Mouse (Mus musculus): ENCODE data around the gene Tmem200a. TPM values are rescaled to one million over a fixed set of nuclear protein-coding genes. Genes with fewer than 3 reads are reported as not detected.

Tmem200a gene
- polyA plus RNA-seq, 1 experiment from 2014 or later: 1.3 TPM

DNA sequence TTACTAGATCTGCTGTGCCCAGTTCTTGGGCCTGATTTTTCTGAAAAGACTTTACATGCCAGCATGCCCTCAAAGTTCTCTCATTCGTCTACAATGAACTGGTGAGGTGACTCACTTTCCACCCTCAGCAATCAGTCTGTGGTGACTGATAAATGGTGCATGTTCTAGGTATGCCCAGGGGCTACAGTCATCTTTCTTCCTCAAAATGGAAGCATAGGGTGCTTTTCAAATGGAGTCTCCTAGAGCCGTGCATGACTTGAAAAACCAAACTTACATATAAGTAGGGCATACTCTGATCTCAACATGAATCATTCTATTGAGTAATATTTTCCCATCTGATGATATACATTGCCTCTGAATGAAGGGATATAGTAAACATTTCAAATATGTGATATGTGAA lies 117.8 kb downstream of the Tmem200a start:
- 61% methylated on average over 2 of the region's 2 CpGs for WGBS (ENCODE audit: insufficient replicate concordance)
- H3K4me1 ChIP-seq: no peaks in the 10 kb centered on the region
- H3K4me2 ChIP-seq: no peak overlapping the region
- no peak overlapping the region for H3K4me3 ChIP-seq
- no peaks in the 10 kb centered on the region for H3K9me3 ChIP-seq (replicated peaks)
- no peaks in the 10 kb centered on the region for H3K27me3 ChIP-seq (replicated peaks)
- no peak for ATAC-seq
- no peak overlapping the region for H3K9ac ChIP-seq
- H3K27ac ChIP-seq: no peak overlapping the region
- H3K36me3 ChIP-seq: no peaks in the 10 kb centered on the region

DNA sequence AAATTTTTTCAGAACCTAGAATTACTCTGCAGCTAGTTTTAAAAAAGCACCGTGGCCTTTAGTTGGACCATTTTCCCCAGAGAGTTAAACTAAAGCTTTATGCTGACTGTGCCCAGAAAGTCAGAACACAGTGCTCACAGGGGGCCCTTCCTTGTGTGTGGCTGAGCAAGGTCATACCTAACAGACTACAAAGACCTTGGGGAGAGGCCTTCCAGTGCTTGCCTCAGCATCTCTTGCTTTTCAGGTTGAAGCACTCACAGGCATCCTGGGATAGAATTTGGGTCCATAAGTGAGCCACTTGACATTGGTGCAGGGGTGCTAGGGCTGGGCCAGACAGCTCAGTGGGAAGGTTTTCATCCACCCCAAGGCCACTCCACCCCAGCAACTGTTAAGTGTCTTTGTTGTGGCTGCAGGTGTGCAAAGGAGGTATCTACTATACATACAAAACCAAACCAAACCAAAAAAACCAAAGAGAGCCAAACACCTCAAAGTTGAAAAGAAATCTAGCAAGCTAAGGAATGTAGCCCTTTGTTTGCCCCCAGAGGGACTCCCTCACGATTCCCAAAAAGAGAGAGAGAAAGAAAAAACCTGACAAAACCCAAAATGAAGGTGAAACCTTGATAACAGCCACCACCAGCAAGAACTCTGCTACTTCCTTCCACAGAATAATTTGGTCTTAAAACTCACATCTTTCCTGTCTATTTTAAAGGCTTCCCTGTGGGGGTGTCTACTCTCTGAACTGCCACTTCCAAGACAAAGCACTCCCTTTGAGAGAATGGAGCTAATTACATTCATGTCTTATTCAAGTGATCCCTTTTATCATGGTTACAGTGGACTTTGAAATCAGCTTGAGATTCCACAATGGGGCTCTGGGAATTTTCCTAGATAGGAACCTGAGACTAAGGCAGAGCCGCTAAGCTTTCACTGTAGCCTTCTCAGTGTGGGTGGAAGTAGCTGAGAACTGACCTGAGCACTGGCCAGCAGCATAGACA lies 119.8 kb downstream of the Tmem200a start:
- Histone ChIP-seq H3K27ac (no peak overlapping the region), H3K4me2 (no peak overlapping the region), H3K4me3 (no peak overlapping the region), H3K4me1 (no peaks in the 10 kb centered on the region), H3K27me3 (replicated peaks) (no peaks in the 10 kb centered on the region), H3K9ac (no peak overlapping the region), H3K9me3 (replicated peaks) (no peaks in the 10 kb centered on the region), H3K36me3 (no peaks in the 10 kb centered on the region)
- WGBS (ENCODE audit: insufficient replicate concordance): 36% methylated on average over 3 of the region's 3 CpGs
- ATAC-seq: no peak

DNA sequence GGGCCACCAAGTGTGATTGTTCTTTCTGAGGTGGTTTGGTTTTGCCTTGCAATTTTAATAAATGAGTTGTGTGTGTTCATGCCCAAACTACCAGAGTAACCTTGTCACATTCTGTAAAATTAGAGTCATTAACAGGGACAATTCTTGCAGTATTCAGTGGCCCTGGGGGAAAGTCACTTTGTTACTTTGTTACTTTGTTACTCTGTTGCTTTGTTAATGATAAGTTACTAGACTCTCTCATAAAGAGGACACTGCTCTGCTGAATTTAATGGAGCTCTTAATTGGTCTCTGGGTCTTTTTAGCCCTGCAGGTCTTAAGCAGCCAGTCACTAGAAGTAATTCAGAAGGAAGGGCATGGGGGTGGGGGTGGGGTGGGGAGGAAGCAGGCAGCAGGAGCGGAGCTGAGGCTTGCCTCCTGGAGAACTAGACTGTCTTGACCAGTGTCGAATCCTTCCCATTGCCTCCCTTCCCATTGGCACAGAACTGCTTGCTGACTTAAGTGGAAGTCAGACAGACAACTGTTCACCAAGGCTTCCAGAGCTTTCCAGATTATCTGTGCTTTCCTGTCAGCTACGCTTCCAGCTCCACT lies 124.1 kb downstream of the Tmem200a start:
- no peaks in the 10 kb centered on the region for H3K36me3 ChIP-seq
- no peaks in the 10 kb centered on the region for H3K4me1 ChIP-seq
- H3K4me3 ChIP-seq: no peak overlapping the region
- H3K9me3 ChIP-seq (replicated peaks): no peaks in the 10 kb centered on the region
- H3K27ac ChIP-seq: no peak overlapping the region
- H3K27me3 ChIP-seq (replicated peaks): no peaks in the 10 kb centered on the region
- H3K9ac ChIP-seq: no peak overlapping the region
- H3K4me2 ChIP-seq: no peak overlapping the region
- ATAC-seq: no peak
- 51% methylated on average over 3 of the region's 3 CpGs for WGBS (ENCODE audit: insufficient replicate concordance)

DNA sequence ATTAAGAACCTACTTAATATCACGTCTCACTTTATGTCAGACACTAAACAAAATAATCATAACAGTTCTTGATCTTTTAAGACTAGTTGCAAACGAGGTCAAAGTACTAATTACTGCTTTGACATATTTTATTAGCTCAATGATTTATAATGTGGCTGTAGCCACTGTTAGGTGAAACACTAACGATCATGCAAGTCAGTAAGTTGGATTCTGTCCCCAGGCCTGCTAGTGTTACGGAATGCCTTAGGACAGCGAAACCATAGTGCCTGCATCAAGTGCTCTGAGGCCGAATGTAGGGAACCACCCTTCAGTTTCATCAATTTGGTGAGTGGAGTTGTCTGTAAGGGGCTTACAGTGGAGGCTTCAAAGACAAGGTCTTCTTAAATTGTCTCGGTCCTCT lies 126.0 kb downstream of the Tmem200a start:
- Histone ChIP-seq H3K27me3 (replicated peaks) (no peaks in the 10 kb centered on the region), H3K4me2 (no peak overlapping the region)

DNA sequence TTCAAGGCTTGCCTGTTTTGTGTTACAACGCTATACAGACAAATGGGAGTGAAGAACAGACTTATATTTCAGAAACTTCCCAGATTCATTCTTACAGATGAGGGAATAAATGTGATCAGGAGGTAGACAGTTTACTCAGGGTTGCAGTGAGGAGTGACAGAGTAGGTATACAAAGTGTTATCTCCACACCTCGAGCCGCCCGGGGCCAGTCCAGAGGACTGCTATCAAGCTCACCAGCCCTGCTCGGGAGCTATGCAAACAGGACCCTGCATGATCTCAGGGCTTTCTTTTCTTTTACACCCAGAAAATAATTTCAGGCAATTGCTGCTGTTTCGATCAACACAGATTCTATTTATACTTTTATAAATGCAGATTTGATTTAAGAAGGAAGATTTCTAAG lies 126.7 kb downstream of the Tmem200a start:
- no peaks in the 10 kb centered on the region for H3K27me3 ChIP-seq (replicated peaks)
- no peak for ATAC-seq
- 60% methylated on average over 6 of the region's 6 CpGs for WGBS (ENCODE audit: insufficient replicate concordance)
- no peak overlapping the region for H3K27ac ChIP-seq
- H3K4me2 ChIP-seq: no peak overlapping the region
- H3K36me3 ChIP-seq: no peaks in the 10 kb centered on the region
- H3K9ac ChIP-seq: no peak overlapping the region
- no peaks in the 10 kb centered on the region for H3K9me3 ChIP-seq (replicated peaks)
- no peaks in the 10 kb centered on the region for H3K4me1 ChIP-seq
- no peak overlapping the region for H3K4me3 ChIP-seq

More for the DNA sequence above, 126.0 kb downstream of the Tmem200a start:
- 59% methylated on average over 7 of the region's 7 CpGs for WGBS (ENCODE audit: insufficient replicate concordance)
- Histone ChIP-seq H3K9ac (no peak overlapping the region), H3K36me3 (no peaks in the 10 kb centered on the region), H3K27ac (no peak overlapping the region), H3K4me3 (no peak overlapping the region), H3K9me3 (replicated peaks) (no peaks in the 10 kb centered on the region), H3K4me1 (no peaks in the 10 kb centered on the region)
- ATAC-seq: no peak

DNA sequence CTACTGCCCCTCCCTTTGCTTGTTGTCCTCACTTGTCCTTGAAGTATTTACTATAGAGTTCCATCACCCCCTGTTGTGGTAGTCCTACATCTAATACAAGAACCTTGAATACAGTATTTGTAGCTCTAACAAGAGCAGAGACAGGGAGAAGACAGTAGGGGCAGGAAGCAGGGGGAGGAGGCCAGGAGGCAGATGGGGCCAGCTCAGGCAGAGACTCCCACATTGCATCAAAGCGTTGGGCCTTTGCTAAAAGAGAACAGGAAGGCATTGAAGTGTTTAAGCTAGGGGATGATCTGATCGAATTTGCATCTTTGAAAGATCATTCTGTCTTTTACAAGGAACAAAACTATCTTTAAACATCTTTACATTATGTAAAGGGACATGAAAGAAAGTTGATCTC lies 133.0 kb downstream of the Tmem200a start:
- H3K9me3 ChIP-seq (replicated peaks): no peaks in the 10 kb centered on the region
- WGBS (ENCODE audit: insufficient replicate concordance): 48% methylated on average over 2 of the region's 2 CpGs
- H3K9ac ChIP-seq: no peak overlapping the region
- H3K4me1 ChIP-seq: no peaks in the 10 kb centered on the region
- H3K4me3 ChIP-seq: no peak overlapping the region
- no peaks in the 10 kb centered on the region for H3K27me3 ChIP-seq (replicated peaks)
- H3K4me2 ChIP-seq: no peak overlapping the region
- ATAC-seq: no peak
- H3K36me3 ChIP-seq: no peaks in the 10 kb centered on the region
- no peak overlapping the region for H3K27ac ChIP-seq

DNA sequence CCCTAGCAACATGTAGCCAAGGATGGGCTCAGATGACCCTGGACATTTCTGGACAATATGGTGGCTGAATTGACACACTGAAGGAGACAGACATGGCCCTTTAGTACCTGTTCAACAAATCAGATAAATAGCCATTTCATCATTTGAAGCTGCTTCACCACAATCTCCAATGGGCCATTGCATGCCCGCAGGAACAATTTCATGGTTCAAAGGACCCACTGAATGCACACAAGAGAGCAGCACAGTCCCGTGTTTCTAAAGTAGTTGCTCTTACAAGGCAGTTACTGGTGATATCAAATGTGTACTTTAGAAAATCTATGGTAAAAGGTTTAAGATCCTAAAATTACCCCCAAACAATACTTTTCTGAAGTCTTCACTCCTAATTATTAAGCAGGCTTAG lies 134.2 kb downstream of the Tmem200a start:
- H3K4me3 ChIP-seq: no peak overlapping the region
- H3K4me1 ChIP-seq: no peaks in the 10 kb centered on the region
- no peaks in the 10 kb centered on the region for H3K9me3 ChIP-seq (replicated peaks)
- no peaks in the 10 kb centered on the region for H3K27me3 ChIP-seq (replicated peaks)
- H3K9ac ChIP-seq: no peak overlapping the region
- ATAC-seq: no peak
- no peak overlapping the region for H3K4me2 ChIP-seq
- no peak overlapping the region for H3K27ac ChIP-seq
- H3K36me3 ChIP-seq: no peaks in the 10 kb centered on the region
- WGBS (ENCODE audit: insufficient replicate concordance): 68% methylated on average over 2 of the region's 2 CpGs

DNA sequence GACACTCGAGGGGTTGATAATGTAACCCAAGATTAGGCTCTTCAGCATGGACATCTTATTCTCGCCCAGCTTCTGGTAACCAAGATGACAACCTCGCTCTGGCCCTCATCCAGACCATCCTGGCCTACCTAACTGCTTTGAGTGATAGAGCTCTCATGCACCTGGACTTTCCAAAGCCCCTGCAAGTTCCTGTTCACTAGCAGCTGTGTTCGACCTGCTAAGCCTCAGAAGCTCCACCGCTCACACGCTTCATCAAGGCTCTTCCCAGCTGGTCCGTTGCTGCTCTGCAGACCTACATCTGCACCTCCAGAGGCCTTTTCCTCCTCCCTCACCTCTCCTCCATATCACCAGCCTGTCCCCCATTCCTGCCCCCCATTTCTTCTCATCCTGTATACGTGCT lies 147.1 kb downstream of the Tmem200a start:
- WGBS (ENCODE audit: insufficient replicate concordance): 67% methylated on average over 8 of the region's 8 CpGs
- no peaks in the 10 kb centered on the region for H3K4me1 ChIP-seq
- no peaks in the 10 kb centered on the region for H3K9me3 ChIP-seq (replicated peaks)
- no peak overlapping the region for H3K27ac ChIP-seq
- no peak overlapping the region for H3K9ac ChIP-seq
- no peak overlapping the region for H3K4me2 ChIP-seq
- no peak overlapping the region for H3K4me3 ChIP-seq
- no peaks in the 10 kb centered on the region for H3K36me3 ChIP-seq
- no peak for ATAC-seq
- H3K27me3 ChIP-seq (replicated peaks): no peaks in the 10 kb centered on the region

DNA sequence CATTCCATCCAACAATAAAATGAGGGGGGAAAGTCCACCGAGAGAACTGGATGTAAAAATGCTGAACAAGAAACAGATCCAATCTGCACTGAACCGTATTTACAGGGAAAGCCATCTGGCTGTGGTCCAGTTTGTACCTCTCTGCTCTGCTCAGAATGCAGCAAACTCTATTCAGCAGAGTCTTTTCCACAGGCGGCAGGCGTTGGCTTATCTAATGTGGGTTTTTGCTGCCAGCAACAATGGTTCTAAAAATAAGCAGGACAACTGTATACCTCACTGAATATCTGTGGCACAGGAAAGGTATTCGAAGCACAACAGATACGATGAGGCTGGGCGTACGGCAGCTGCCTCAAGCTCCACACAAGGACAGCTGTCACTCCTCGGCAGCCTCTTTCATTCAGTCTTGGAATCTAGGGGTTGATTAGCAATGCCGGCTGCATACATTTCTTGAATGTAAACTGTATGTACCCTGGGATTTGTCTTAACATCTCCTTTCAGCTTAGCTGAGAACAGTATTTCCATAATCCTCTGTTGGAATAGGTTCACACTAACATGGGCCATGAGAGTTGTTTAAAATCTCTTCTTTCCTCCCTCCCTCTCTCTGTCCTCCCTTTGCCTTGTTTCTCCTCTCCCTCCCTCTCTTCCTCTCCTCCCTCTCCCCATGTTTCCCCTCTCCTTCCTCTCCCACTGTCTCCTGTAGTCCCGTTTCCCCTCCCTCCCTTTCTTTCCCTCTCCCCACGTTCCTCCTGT lies 149.3 kb downstream of the Tmem200a start:
- 43% methylated on average over 12 of the region's 12 CpGs for WGBS (ENCODE audit: insufficient replicate concordance)
- no peak overlapping the region for H3K4me3 ChIP-seq
- H3K27ac ChIP-seq: no peak overlapping the region
- no peaks in the 10 kb centered on the region for H3K36me3 ChIP-seq
- H3K9me3 ChIP-seq (replicated peaks): no peaks in the 10 kb centered on the region
- no peak overlapping the region for H3K4me2 ChIP-seq
- no peak overlapping the region for H3K9ac ChIP-seq
- H3K27me3 ChIP-seq (replicated peaks): no peaks in the 10 kb centered on the region
- no peak for ATAC-seq
- no peaks in the 10 kb centered on the region for H3K4me1 ChIP-seq

DNA sequence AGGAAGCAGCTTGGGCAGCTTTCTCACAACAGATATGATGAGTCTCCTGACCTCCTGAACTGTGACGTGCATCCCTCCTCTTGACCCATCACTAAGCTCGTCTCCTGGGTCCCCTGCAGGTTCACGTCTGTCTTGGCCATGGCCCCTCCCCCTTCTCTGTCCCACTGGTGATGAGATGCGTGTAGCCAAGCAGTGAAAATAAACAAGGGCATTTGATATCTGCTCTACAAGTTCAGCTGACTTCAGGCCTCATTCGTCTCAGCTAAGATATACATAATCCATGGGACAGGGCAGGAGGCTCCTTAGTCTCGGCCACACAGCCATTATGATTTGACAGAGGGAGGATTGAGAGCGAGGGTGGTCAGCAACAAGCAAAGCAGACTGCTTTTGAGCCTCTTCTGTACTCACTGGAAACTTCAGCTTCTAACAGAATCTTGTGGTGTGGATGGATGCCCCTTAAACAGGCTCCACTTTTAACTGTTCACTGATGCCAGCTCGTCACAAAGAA lies 149.9 kb downstream of the Tmem200a start:
- Histone ChIP-seq H3K4me2 (no peak overlapping the region), H3K4me3 (no peak overlapping the region), H3K27me3 (replicated peaks) (no peaks in the 10 kb centered on the region), H3K4me1 (no peaks in the 10 kb centered on the region), H3K27ac (no peak overlapping the region), H3K9ac (no peak overlapping the region), H3K36me3 (no peaks in the 10 kb centered on the region), H3K9me3 (replicated peaks) (no peaks in the 10 kb centered on the region)
- 42% methylated on average over 8 of the region's 8 CpGs for WGBS (ENCODE audit: insufficient replicate concordance)
- no peak for ATAC-seq

DNA sequence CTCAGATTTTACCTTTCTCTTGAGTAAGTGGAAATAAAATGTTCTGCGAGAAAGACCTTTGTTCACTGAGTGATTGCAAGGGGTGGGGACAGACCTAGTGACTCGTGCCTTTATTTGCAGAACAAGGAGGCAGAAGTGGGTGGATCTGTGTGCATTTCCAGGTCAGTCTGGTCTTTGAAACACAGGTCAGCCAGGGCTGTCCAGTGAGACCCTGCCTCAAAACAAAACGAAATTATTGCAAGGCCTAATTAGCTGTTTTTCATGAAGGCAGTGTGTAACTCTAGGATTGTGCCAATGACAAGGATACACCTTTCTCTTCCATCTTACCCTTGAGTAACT lies 150.4 kb downstream of the Tmem200a start:
- Histone ChIP-seq H3K4me3 (no peak overlapping the region), H3K4me2 (no peak overlapping the region), H3K27ac (no peak overlapping the region), H3K4me1 (no peaks in the 10 kb centered on the region), H3K9me3 (replicated peaks) (no peaks in the 10 kb centered on the region), H3K9ac (no peak overlapping the region), H3K27me3 (replicated peaks) (no peaks in the 10 kb centered on the region), H3K36me3 (no peaks in the 10 kb centered on the region)
- WGBS (ENCODE audit: insufficient replicate concordance): 42% methylated on average over 3 of the region's 3 CpGs
- ATAC-seq: peak; percentile 44; the same call in 1 of the 2 replicates

All from liver, embryonic 12.5 days (tissue).